Mouse (Mus musculus) cerebellum, adult 18-20 months (tissue): ENCODE results near the gene Lce3c.

ENCODE experiments used
- DNase-seq, 2 experiments: peaks; one replicate each; pipeline ENCODE4 v3.0.0; 2021

Gene Lce3c

GRCm38 (mm10) chr3:92944186-92944585 lies at the start of gene Lce3c:
Gene Lce3c (plus strand): TSS chr3:92944486.
- no peak for DNase-seq

- no peak for DNase-seq
Observed at GRCm38 (mm10) chr3:92894489-92894888, 49.8 kb upstream of the Lce3c start.

GRCm38 (mm10) chr3:92902992-92903391 lies 41.3 kb upstream of the Lce3c start:
- DNase-seq: peak in 1 of 2 experiments; percentile 4

GRCm38 (mm10) chr3:92903640-92904039 lies 40.6 kb upstream of the Lce3c start:
- no peak for DNase-seq

- no peak for DNase-seq
Observed at GRCm38 (mm10) chr3:92905182-92905581, 39.1 kb upstream of the Lce3c start.

GRCm38 (mm10) chr3:92907571-92907970 lies 36.7 kb upstream of the Lce3c start:
- peak; percentile 3 to 4 for DNase-seq

- DNase-seq: no peak
Observed at GRCm38 (mm10) chr3:92920364-92920763, 23.9 kb upstream of the Lce3c start.

- DNase-seq: no peak
Observed at GRCm38 (mm10) chr3:92926130-92926529, 18.2 kb upstream of the Lce3c start, which contains the start of gene Lce3a. Gene Lce3a (minus strand): TSS chr3:92926230.

- DNase-seq: no peak
Observed at GRCm38 (mm10) chr3:92932679-92933078, 11.6 kb upstream of the Lce3c start, which contains the start of gene Lce3b. Gene Lce3b (plus strand): TSS chr3:92932979.

- no peak for DNase-seq
Observed at GRCm38 (mm10) chr3:92957090-92957489, 12.8 kb downstream of the Lce3c start, which contains the start of gene Lce3d. Gene Lce3d (plus strand): TSS chr3:92957390.

- no peak for DNase-seq
Observed at GRCm38 (mm10) chr3:92966761-92967160, 22.5 kb downstream of the Lce3c start, which contains the start of gene Lce3e. Gene Lce3e (plus strand): TSS chr3:92967061.

GRCm38 (mm10) chr3:92978484-92978883 lies 34.2 kb downstream of the Lce3c start:
- no peak for DNase-seq

- DNase-seq: no peak
Observed at GRCm38 (mm10) chr3:92991926-92992325, 47.6 kb downstream of the Lce3c start, which contains the start of gene Lce3f. Gene Lce3f (plus strand): TSS chr3:92992226.
